Mouse (Mus musculus): ENCODE data around the gene Nfyb. TPM values are rescaled to one million over a fixed set of nuclear protein-coding genes. Genes with fewer than 3 reads are reported as not detected.

The Nfyb gene
- polyA plus RNA-seq, 1 experiment from 2014 or later: 41.2 TPM

- no peak for ATAC-seq (ENCODE audit: low read depth)
- WGBS: 49% methylated on average over 9 of the region's 9 CpGs
- Histone ChIP-seq H3K36me3 (ENCODE audit: control insufficient read depth, insufficient read depth, low read length) (peaks cover 58% of the 10 kb centered on the region), H3K9ac (replicated peaks; ENCODE audit: low read depth, low read length) (no peak overlapping the region), H3K4me2 (ENCODE audit: low read depth, low read length) (no peak overlapping the region), H3K4me1 (ENCODE audit: control insufficient read depth, insufficient read depth, low read length) (peaks cover 22% of the 10 kb centered on the region), H3K4me3 (ENCODE audit: low read depth, low read length) (no peak overlapping the region), H3K27me3 (ENCODE audit: control insufficient read depth, insufficient read depth, low read length) (no peaks in the 10 kb centered on the region), H3K27ac (ENCODE audit: low read depth, low read length) (no peak overlapping the region), H3K9me3 (ENCODE audit: control insufficient read depth, low read length) (no peaks in the 10 kb centered on the region)
These were observed 6.6 kb downstream of the Nfyb start for GRCm38 (mm10) chr10:82757341-82757740.

GRCm38 (mm10) chr10:82756466-82756865, 7.5 kb downstream of the Nfyb start:
- no peaks in the 10 kb centered on the region for H3K9me3 ChIP-seq (ENCODE audit: control insufficient read depth, low read length)
- H3K4me3 ChIP-seq (ENCODE audit: low read depth, low read length): no peak overlapping the region
- H3K4me2 ChIP-seq (ENCODE audit: low read depth, low read length): no peak overlapping the region
- ATAC-seq (ENCODE audit: low read depth): no peak
- H3K4me1 ChIP-seq (ENCODE audit: control insufficient read depth, insufficient read depth, low read length): peaks cover 20% of the 10 kb centered on the region
- H3K27me3 ChIP-seq (ENCODE audit: control insufficient read depth, insufficient read depth, low read length): no peaks in the 10 kb centered on the region
- no peak overlapping the region for H3K27ac ChIP-seq (ENCODE audit: low read depth, low read length)
- peaks cover 67% of the 10 kb centered on the region for H3K36me3 ChIP-seq (ENCODE audit: control insufficient read depth, insufficient read depth, low read length)
- WGBS: 71% methylated on average over 9 of the region's 9 CpGs
- no peak overlapping the region for H3K9ac ChIP-seq (replicated peaks; ENCODE audit: low read depth, low read length)

- H3K4me3 ChIP-seq (ENCODE audit: low read depth, low read length): no peak overlapping the region
- 95% methylated on average over 11 of the region's 11 CpGs for WGBS
These were observed 8.6 kb downstream of the Nfyb start for GRCm38 (mm10) chr10:82755213-82755890.

DNA sequence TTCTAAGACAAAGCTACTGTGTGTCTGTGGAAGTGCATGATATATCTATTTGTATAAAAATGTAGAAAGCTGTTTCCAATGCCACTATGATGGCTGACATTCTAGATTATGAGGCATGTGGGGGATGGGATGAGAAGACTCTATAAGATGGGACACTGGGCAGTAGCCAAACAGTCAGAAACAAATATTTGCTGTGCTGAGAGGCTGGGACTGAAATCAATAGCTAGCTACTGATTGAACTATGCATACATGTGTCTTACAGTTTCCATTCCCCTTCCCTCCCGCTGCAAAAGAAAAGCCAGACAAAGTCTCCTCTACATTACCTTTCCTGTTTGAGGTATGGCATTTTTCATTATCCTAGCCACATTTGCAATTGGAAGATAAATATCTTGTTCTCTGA, 9.3 kb downstream of the Nfyb start:
- no peak overlapping the region for H3K4me3 ChIP-seq (ENCODE audit: low read depth, low read length)
- WGBS: 100% methylated on average over 1 of the region's 1 CpGs
- no peak overlapping the region for H3K9ac ChIP-seq (replicated peaks; ENCODE audit: low read depth, low read length)
- H3K27ac ChIP-seq (ENCODE audit: low read depth, low read length): no peak overlapping the region
- no peak for ATAC-seq (ENCODE audit: low read depth)
- H3K36me3 ChIP-seq (ENCODE audit: control insufficient read depth, insufficient read depth, low read length): peaks cover 78% of the 10 kb centered on the region
- H3K9me3 ChIP-seq (ENCODE audit: control insufficient read depth, low read length): no peaks in the 10 kb centered on the region
- H3K27me3 ChIP-seq (ENCODE audit: control insufficient read depth, insufficient read depth, low read length): no peaks in the 10 kb centered on the region
- H3K4me1 ChIP-seq (ENCODE audit: control insufficient read depth, insufficient read depth, low read length): peaks cover 3% of the 10 kb centered on the region; the same call in 1 of the 2 replicates
- no peak overlapping the region for H3K4me2 ChIP-seq (ENCODE audit: low read depth, low read length)

More at GRCm38 (mm10) chr10:82755213-82755890, 8.6 kb downstream of the Nfyb start:
- ATAC-seq (ENCODE audit: low read depth): no peak
- H3K9me3 ChIP-seq (ENCODE audit: control insufficient read depth, low read length): no peaks in the 10 kb centered on the region
- H3K27ac ChIP-seq (ENCODE audit: low read depth, low read length): no peak overlapping the region
- peaks cover 8% of the 10 kb centered on the region for H3K4me1 ChIP-seq (ENCODE audit: control insufficient read depth, insufficient read depth, low read length)
- no peak overlapping the region for H3K4me2 ChIP-seq (ENCODE audit: low read depth, low read length)
- peaks cover 75% of the 10 kb centered on the region for H3K36me3 ChIP-seq (ENCODE audit: control insufficient read depth, insufficient read depth, low read length)
- no peaks in the 10 kb centered on the region for H3K27me3 ChIP-seq (ENCODE audit: control insufficient read depth, insufficient read depth, low read length)
- no peak overlapping the region for H3K9ac ChIP-seq (replicated peaks; ENCODE audit: low read depth, low read length)

- Histone ChIP-seq H3K9ac (replicated peaks; ENCODE audit: low read depth, low read length) (no peak overlapping the region), H3K4me2 (ENCODE audit: low read depth, low read length) (no peak overlapping the region), H3K27me3 (ENCODE audit: control insufficient read depth, insufficient read depth, low read length) (no peaks in the 10 kb centered on the region), H3K27ac (ENCODE audit: low read depth, low read length) (no peak overlapping the region), H3K4me1 (ENCODE audit: control insufficient read depth, insufficient read depth, low read length) (0 out of 2 replicates have a peak, but pooled peaks cover 3% of the 10 kb centered on the region), H3K4me3 (ENCODE audit: low read depth, low read length) (no peak overlapping the region), H3K36me3 (ENCODE audit: control insufficient read depth, insufficient read depth, low read length) (peaks cover 83% of the 10 kb centered on the region), H3K9me3 (ENCODE audit: control insufficient read depth, low read length) (no peaks in the 10 kb centered on the region)
- 90% methylated on average over 3 of the region's 3 CpGs for WGBS
- ATAC-seq (ENCODE audit: low read depth): no peak
These were observed 11.0 kb downstream of the Nfyb start for GRCm38 (mm10) chr10:82752921-82753320.

DNA sequence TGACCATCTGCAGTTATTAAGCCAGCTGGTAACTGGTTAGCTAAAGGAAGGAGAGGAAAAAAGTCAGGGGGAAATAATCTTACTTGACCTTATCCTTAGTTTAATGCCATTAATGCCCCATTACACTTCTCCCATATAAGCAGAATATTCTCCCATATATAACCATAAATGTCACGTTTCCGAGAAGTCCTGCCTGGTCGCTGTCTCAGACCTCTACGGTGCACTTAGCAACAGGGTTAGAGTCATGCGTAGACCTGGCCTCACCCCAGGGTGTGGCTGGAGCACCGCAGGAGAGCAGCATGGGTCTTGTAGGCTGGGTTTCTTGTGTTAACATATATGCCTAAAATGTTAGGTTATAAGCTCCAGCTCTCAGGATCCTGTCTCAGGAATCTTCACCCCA, 13.2 kb downstream of the Nfyb start:
- H3K4me1 ChIP-seq (ENCODE audit: control insufficient read depth, insufficient read depth, low read length): no peaks in the 10 kb centered on the region
- ATAC-seq (ENCODE audit: low read depth): no peak
- H3K9me3 ChIP-seq (ENCODE audit: control insufficient read depth, low read length): no peaks in the 10 kb centered on the region
- H3K4me2 ChIP-seq (ENCODE audit: low read depth, low read length): no peak overlapping the region
- WGBS: 76% methylated on average over 6 of the region's 6 CpGs
- H3K27ac ChIP-seq (ENCODE audit: low read depth, low read length): no peak overlapping the region
- no peak overlapping the region for H3K4me3 ChIP-seq (ENCODE audit: low read depth, low read length)
- H3K9ac ChIP-seq (replicated peaks; ENCODE audit: low read depth, low read length): no peak overlapping the region
- H3K27me3 ChIP-seq (ENCODE audit: control insufficient read depth, insufficient read depth, low read length): no peaks in the 10 kb centered on the region
- peaks cover 82% of the 10 kb centered on the region for H3K36me3 ChIP-seq (ENCODE audit: control insufficient read depth, insufficient read depth, low read length)

- H3K4me1 ChIP-seq (ENCODE audit: control insufficient read depth, insufficient read depth, low read length): no peaks in the 10 kb centered on the region
- H3K36me3 ChIP-seq (ENCODE audit: control insufficient read depth, insufficient read depth, low read length): peaks cover 49% of the 10 kb centered on the region
- no peak overlapping the region for H3K4me3 ChIP-seq (ENCODE audit: low read depth, low read length)
- H3K9me3 ChIP-seq (ENCODE audit: control insufficient read depth, low read length): no peaks in the 10 kb centered on the region
- H3K27me3 ChIP-seq (ENCODE audit: control insufficient read depth, insufficient read depth, low read length): no peaks in the 10 kb centered on the region
- no peak for ATAC-seq (ENCODE audit: low read depth)
- H3K4me2 ChIP-seq (ENCODE audit: low read depth, low read length): no peak overlapping the region
- H3K27ac ChIP-seq (ENCODE audit: low read depth, low read length): no peak overlapping the region
- no peak overlapping the region for H3K9ac ChIP-seq (replicated peaks; ENCODE audit: low read depth, low read length)
- 92% methylated on average over 15 of the region's 15 CpGs for WGBS
These were observed 16.7 kb downstream of the Nfyb start for GRCm38 (mm10) chr10:82746988-82747850.

DNA sequence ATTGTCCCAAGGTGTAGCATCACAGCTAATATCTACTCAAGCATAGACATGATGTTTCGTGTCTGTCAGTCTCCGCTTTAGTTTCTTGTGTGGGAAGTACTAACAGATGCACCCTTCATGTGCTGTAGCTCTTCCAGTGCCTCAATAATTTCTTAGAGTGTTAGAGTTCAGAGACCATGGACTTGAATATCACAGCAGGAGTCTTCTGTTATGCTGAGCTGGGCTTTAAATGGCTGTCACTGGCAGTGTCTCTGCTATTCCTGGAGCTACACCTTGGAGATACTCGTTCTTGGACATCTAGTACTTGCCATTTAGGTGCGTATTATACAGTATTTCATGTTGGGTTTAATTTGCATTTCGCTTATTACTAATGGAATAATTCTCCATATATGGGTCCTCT, 18.6 kb downstream of the Nfyb start:
- no peak overlapping the region for H3K4me2 ChIP-seq (ENCODE audit: low read depth, low read length)
- no peak overlapping the region for H3K9ac ChIP-seq (replicated peaks; ENCODE audit: low read depth, low read length)
- ATAC-seq (ENCODE audit: low read depth): no peak
- H3K9me3 ChIP-seq (ENCODE audit: control insufficient read depth, low read length): no peaks in the 10 kb centered on the region
- no peaks in the 10 kb centered on the region for H3K27me3 ChIP-seq (ENCODE audit: control insufficient read depth, insufficient read depth, low read length)
- no peak overlapping the region for H3K4me3 ChIP-seq (ENCODE audit: low read depth, low read length)
- H3K27ac ChIP-seq (ENCODE audit: low read depth, low read length): no peak overlapping the region
- 0 out of 2 replicates have a peak, but pooled peaks cover 4% of the 10 kb centered on the region for H3K4me1 ChIP-seq (ENCODE audit: control insufficient read depth, insufficient read depth, low read length)
- H3K36me3 ChIP-seq (ENCODE audit: control insufficient read depth, insufficient read depth, low read length): peaks cover 30% of the 10 kb centered on the region
- 84% methylated on average over 5 of the region's 5 CpGs for WGBS

- Histone ChIP-seq H3K4me3 (ENCODE audit: low read depth, low read length) (no peak overlapping the region), H3K27me3 (ENCODE audit: control insufficient read depth, insufficient read depth, low read length) (no peaks in the 10 kb centered on the region), H3K9ac (replicated peaks; ENCODE audit: low read depth, low read length) (no peak overlapping the region), H3K4me2 (ENCODE audit: low read depth, low read length) (no peak overlapping the region), H3K27ac (ENCODE audit: low read depth, low read length) (no peak overlapping the region), H3K4me1 (ENCODE audit: control insufficient read depth, insufficient read depth, low read length) (0 out of 2 replicates have a peak, but pooled peaks cover 4% of the 10 kb centered on the region), H3K9me3 (ENCODE audit: control insufficient read depth, low read length) (no peaks in the 10 kb centered on the region), H3K36me3 (ENCODE audit: control insufficient read depth, insufficient read depth, low read length) (peaks cover 29% of the 10 kb centered on the region)
- 86% methylated on average over 6 of the region's 6 CpGs for WGBS
- no peak for ATAC-seq (ENCODE audit: low read depth)
These were observed 19.6 kb downstream of the Nfyb start for GRCm38 (mm10) chr10:82744296-82744695.

All from neural tube, embryonic 14.5 days (tissue).